Mouse (Mus musculus): Measurements from ENCODE around the gene Pdss2.

Pdss2 gene

DNA sequence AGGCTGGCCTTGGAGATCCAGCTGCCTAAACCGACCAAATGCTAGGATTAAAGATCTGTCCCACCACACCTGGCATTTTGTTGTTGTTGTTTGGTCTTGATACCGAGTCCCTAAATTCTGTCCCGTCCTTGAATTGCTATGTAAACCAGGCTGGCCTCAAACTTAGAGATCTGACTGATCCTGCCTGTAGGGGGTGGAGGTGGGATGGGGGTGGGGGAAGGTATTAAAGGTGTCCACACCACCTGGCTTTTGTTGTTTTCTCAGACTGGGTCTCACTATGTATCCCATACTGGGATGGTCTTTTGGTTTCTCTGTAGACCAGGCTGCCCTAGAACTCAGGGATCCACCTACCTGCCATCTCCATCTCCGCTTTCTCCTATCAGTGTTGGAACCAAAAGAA, 259.9 kb downstream of the Pdss2 start:
- no peak for DNase-seq (ENCODE audit: extremely low spot score)

DNA sequence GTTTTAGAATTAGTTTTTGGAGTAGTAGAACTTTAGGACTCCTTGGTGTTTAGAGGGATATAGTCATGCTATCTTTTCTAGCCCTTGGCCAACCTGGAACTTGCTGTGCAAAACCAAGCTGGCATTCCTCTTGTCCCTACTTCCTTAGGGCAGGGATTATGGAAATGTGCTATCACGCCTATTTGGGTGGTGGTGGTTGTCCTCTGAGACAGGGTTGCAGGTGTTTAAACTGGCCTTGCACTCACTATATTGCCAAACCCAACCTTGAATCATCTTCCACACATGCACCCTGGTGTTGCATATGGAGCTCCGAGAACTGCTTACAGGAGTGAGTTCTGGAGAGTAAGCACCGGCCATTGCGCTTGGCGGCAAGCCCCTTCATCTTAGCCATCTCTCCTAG, 260.7 kb downstream of the Pdss2 start:
- DNase-seq (ENCODE audit: extremely low spot score), result no peak

DNA sequence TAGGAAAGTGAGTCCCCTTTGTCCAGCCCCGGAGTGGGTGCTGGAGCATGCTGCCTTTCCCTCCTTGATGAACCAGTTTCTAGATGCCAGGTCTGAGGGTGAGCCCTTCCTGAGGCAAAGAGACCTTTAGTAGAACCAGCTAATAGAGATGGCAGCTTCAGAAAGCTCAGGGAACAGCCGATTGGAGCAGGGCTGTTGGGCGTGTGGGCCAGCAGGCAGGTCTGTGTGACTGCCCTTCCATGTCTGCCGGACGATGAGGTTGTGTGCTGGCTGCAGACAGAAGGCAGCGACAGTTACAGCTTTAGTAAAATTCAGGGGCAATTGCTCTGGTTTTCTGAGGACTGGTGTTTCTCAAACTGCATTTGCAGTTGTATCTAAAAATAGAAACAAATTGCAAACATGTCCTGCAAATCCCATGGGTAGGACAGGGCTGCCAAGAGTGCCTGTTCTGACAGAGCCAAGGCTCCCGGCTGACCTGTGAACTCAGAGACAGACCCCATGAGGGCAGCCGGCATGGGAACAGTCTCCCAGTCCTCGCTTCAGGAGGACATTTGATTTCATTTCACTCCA, 262.2 kb downstream of the Pdss2 start:
- no peak for DNase-seq (ENCODE audit: extremely low spot score)

DNA sequence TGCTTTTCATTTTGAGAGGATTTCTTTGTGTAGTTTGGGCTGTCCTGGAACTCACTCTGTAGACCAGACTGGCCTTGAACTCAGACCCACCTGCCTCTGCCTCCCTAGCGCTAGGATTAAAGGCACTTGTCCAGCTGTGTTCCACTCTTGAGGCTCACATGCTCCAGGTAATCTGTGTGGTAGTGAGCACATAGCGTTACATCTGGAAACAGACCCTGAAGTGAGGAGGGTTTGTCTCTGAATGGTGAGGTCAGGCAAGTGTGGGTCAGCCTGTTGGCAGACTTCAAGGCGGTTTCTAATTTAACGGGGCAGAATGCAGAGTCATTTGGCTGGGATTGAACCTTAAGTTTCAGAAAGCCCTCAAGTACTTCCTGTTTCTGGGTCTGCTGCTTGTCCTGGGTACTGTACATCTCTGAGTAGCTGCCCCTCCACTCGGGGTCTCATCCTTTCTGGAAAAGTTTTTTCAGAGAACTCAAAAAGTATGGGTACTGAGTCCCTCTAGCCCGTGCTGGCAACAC, 264.5 kb downstream of the Pdss2 start:
- DNase-seq (ENCODE audit: extremely low spot score), result no peak

DNA sequence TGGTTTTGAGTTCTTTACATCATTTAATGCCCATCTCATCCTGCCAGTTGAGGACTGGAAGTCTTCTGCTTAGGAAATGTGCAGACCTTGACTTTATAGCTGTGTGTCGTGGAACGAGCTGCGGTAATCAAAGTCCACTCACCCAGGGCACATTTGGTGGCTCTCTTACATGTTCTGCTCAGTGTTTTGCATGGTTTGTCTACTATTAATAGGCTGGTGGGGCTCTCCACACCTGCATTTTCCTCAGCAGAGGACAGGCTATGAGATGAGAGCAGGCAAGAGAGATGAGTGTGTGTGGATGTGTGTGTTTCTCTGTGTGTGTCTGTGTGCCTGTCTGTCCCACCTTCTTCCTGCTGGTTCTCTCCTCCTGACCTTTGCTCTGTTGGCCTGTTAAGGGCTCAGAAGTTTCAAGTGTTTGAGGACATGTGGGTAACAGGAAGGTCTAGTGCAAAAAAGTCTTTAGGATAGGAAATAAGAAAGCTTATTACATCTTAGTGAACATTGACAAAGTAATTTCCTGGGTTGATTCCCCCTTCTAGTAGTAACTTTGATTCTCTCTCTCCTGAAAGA, 266.2 kb downstream of the Pdss2 start:
- DNase-seq (ENCODE audit: extremely low spot score), result no peak

DNA sequence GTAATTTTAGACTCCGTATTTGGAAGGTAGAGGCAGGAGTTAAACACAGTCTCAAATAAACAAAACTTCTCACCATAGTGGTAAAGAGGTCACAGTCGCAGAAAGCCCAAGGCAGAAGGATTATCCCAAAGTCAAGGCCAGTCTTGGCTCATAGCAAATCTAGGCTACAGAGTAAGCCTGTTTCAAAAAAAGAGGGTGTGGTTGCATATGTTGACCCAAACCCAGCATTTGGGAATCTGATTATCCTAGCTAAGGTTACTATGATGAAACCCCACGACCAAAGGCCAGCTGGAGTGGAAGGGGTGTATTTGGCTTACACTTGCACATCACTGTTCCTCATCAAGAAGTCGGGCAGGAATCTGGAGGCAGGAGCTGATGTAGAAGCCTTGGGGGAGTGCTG, 267.0 kb downstream of the Pdss2 start:
- no peak for DNase-seq (ENCODE audit: extremely low spot score)

DNA sequence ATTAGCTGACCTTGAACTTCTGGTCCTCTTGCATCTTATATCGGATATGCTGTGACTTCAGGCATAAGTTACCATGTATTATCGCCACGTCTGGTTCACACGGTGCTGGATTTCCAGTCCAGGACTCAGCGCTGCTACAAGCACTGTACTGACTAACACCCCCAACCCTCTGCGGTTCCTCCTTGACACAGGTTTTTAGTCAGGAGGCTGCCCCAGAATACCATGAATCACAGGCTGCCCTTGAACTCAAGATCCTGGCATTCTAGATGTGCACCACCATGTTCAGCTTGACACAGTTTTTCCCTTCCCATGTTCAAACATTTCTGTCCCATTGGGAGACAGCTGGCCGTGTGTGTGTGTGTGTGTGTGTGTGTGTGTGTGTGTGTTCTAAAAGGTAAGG, 267.9 kb downstream of the Pdss2 start:
- no peak for DNase-seq (ENCODE audit: extremely low spot score)

DNA sequence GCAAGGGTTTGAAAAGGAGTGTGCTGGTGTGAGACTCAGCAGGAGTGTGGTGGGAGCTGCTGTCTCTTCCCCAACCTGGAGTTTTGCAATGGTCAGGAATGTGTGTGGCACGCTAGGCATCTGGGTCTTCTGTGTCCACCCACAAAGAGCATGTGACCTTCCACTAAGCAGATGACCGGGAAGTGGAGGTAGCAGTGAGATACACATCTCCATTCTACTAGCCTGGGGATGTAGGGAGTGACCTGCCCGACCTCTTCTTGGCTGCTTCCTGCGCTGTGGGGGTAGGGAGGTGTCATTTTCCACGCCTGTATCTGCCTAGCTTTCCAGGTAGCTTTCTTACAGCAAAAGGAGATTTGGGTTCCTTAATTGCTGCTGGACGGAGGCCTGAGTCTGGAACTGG, 268.3 kb downstream of the Pdss2 start:
- DNase-seq (ENCODE audit: extremely low spot score), result no peak

DNA sequence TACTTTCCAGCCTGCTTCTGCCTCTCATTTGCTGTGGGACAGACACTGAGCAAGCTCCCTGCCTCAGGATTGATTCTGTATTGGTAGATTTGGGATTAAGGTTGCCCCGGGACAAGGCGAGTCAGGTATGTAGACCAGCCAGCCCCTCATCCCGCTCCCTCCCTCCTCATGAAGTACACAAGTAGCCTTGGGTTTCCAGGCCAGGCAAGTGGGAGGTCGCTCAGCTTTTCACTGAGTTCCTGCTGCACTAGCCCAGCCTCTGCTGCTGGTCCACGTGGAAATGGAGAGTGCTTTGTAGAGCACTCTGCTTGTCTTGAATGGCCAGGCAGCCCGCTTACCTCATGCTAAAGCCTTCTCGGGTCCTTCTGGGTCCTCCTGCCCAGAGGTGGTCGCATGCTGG, 268.7 kb downstream of the Pdss2 start:
- DNase-seq (ENCODE audit: extremely low spot score), result no peak

DNA sequence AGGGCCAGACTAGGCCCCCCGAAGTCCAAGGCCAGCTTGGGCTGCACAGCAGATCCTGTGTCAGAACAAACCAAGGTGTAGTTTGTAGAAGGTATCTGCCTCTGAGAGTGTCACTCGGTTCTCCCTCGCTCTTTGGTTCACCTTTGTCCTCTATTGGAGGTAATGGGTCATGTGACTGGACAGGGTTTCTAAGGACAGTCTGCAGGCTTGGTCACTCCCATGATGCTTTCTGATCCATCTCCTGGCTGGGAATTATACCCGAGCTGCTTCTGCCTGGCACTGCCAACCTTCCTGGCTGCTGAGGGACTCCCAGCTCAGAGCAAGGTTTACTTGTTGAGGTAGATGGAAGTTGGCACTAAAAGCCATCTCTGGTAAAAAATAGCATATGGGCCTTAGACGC, 269.6 kb downstream of the Pdss2 start:
- no peak for DNase-seq (ENCODE audit: extremely low spot score)

DNA sequence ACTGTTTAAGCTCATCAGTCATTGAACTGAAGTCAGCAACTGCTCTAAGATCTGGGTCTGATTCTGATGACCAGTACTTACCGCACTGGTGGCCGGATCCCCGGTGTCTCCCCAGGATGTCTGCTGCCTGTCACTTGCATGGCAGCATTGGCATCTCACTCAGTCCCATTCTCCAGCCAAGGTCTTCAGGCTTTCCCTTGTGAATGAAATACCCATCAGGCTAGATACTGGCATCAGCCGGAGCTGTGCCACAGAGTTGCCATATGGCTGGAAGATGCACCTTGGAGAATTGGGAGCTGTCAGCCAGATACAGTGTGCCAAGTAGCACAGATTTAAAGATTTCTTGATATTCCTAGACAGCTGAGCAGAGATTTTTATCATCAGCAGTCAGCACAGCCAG, 281.3 kb downstream of the Pdss2 start:
- DNase-seq (ENCODE audit: extremely low spot score), result no peak

DNA sequence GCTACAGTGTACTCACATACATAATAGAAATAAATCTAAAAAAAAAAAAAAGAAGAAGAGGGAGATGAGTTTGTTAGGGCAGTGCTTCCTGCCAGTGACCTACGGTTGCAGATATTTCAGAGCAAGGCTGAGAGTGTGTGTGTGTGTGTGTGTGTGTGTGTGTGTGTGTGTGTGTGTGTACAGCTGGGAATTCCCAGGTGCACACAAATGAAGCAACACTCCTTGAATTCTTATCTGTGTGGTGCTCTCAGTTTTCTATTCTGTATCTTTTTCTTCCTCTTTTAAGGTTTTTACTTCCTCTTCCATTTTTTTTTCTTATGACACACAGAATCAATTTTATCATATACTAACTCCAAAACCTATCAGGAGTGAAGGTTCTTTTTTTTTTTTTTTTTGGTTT, 283.0 kb downstream of the Pdss2 start:
- DNase-seq (ENCODE audit: extremely low spot score), result no peak

DNA sequence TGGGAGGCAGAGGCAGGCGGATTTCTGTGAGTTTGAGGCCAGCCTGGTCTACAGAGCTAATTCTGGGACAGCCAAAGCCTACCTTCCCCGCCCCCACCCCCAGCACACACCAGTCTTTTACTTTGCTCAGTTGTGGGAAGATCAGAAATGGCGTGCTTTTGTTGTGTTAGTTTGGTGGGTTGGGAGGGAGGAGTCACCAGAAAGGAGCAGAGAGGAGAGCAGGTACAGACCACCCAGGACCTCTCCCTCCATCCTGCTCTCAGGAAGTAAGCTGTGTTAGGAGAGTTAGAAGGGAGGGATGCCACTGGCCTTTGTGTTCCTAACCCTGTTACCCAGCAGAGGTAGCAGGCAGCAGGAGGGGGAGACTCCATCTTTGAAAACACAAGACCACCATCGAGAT, 285.8 kb downstream of the Pdss2 start:
- DNase-seq (ENCODE audit: extremely low spot score), result no peak

DNA sequence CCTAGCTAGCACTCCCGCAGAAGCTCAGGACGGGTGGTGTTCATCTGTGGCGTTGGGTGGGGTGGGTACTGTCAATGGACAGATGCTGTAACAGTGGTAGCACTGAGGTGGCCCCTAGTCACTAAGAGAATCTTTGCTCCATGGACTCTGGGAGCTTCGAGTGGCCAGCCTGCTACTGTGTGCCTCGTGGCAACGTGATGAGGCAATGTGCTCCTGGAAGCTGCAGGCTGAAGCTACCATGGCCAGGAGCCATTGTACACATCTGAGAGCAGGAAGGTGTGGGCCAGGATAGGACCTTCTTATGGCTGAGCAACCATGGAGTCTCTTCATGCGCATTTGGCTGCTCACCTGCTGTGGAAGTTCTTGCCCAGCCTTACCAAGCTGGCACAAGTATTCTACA, 287.9 kb downstream of the Pdss2 start:
- no peak for DNase-seq (ENCODE audit: extremely low spot score)

DNA sequence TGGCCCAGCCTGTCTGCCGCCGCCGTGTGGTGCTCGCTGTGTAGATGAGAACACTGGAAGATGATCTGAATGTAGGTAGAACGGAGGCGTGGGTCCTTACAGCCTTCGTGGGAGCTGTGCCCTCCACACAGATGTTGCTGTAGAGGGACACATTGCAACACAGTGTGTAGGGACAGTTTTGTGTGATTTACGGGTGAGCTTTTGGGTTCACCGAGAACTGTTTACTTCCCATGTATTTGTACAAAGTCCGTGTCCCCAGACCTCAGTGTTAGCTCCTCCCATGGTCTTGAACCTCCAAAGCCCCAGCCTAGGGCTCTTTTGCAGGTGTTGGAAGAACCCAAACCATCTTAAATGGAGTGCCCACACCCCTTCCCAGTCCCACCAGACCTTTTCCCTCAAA, 291.7 kb downstream of the Pdss2 start:
- no peak for DNase-seq (ENCODE audit: extremely low spot score)
